Mouse (Mus musculus): ENCODE measurements at regions not wholly inside any gene's neighbourhood (a gene's known extent, or its start where the extent isn't known, plus 50 kb on each side); places are given as distances from the start of the nearest gene placed in this dataset.

DNA sequence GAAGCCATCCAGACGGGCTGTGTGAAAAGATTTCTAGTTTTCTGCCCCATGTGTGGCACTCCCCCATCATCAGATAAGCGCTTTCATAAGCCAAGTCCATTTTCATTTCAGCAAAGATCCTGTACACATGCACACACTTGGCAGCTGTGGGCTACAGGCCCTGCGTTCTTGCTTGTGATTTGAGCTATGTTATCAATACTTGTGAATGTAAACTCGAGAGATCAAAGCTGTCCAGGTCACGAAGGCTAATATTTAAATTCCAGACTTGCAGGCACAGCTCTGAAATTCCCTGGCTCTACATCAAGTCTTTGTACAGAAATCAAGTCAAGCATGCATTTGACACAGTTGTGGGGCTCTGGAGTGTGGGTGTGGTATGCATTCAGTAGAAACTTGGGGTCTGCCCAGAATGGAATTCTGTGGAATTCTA lies 248.8 kb upstream of the Fggy start:
- TF ChIP-seq CTCF (IDR thresholded peaks at IDR 0.05; ENCODE audit: low read depth, low read length) = no peak
- no peak for TF ChIP-seq GATA1 (IDR thresholded peaks at IDR 0.05; ENCODE audit: borderline replicate concordance, low read length)

Data from G1E (cell line).